Mouse (Mus musculus) megakaryocyte, embryonic 14.5 days (primary cell): Measurements from ENCODE around the gene Tenm4.

Experiments
- FLI1 ChIP-seq: IDR thresholded peaks from 2 replicates; pipeline ENCODE4 v1.6.1; 2012; ENCODE audit warnings: low read length, inconsistent platforms, mixed read lengths
- GATA1 ChIP-seq: IDR thresholded peaks from 3 replicates; pipeline ENCODE4 v1.6.1; 2012; ENCODE audit warnings: mixed read lengths, low read length, inconsistent platforms, borderline replicate concordance

DNA sequence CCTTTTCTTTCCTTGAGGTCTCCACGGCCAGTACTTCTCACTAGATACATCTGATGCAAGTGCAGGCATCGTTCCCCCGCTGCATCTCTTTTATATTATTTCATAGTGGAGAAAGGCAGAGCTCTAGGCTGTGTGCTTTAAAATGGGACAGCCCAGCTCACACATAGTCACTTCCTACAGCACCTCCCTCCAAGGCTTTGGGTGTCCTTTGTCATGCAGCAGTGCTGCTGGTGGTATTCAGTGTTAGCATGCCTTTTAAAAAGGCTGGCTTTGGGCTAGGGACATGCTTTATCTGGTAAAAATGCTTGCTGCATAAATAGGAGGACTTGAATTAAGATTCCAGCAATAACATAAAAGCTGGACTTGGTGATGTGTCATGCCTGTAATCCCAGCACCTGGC, 499.0 kb downstream of the Tenm4 start:
- TF ChIP-seq GATA1 (no peak), FLI1 (no peak)
